Mouse (Mus musculus) liver, adult 2 months (tissue): ENCODE data around the gene Lamtor1. TPM values are rescaled to one million over a fixed set of nuclear protein-coding genes. Genes with fewer than 3 reads are reported as not detected.

ENCODE experiments used
- DNase-seq: peaks from one replicate; pipeline ENCODE4 v3.0.0-alpha.2; 2011; ENCODE audit warnings: low read depth, low spot score; ENCODE audit errors: extremely low read depth
- H3K27ac ChIP-seq: fragments of 200-500 bp; replicated peaks from 2 replicates; pipeline ENCODE4 v1.5.1; 2012; ENCODE audit warnings: low read depth, mild to moderate bottlenecking, control low read depth, inconsistent platforms, low read length; ENCODE audit not compliant: insufficient read depth
- H3K27me3 ChIP-seq: fragments of 200-500 bp; 2 replicates; pipeline ENCODE4 v1.6.1; 2012; ENCODE audit warnings: mild to moderate bottlenecking, moderate library complexity, low read length, inconsistent platforms; ENCODE audit not compliant: control insufficient read depth, insufficient read depth
- H3K36me3 ChIP-seq: fragments of 200-500 bp; 2 replicates; pipeline ENCODE4 v1.6.1; 2012; ENCODE audit warnings: low read length, inconsistent platforms; ENCODE audit not compliant: control insufficient read depth, insufficient read depth
- H3K4me1 ChIP-seq: fragments of 200-500 bp; 2 replicates; pipeline ENCODE4 v1.6.1; 2011; ENCODE audit warnings: low read length; ENCODE audit not compliant: control insufficient read depth, insufficient read depth
- H3K4me3 ChIP-seq: fragments of 200-500 bp; 2 replicates; pipeline ENCODE4 v1.5.1; 2011; ENCODE audit warnings: low read depth, mild to moderate bottlenecking, control low read depth, low read length, moderate library complexity; ENCODE audit not compliant: insufficient read depth
- H3K79me2 ChIP-seq: fragments of 200-500 bp; 2 replicates; pipeline ENCODE4 v1.6.1; 2012; ENCODE audit warnings: inconsistent platforms, mild to moderate bottlenecking, low read length, moderate library complexity; ENCODE audit not compliant: control insufficient read depth, insufficient read depth
- H3K9ac ChIP-seq: fragments of 200-500 bp; 2 replicates; pipeline ENCODE4 v1.6.1; 2012; ENCODE audit warnings: low read depth, mild to moderate bottlenecking, control low read depth, inconsistent platforms, low read length
- CTCF ChIP-seq: fragments of 200-500 bp; IDR thresholded peaks from 2 replicates; pipeline ENCODE4 v1.5.1; 2011; ENCODE audit warnings: low read depth, low read length, control low read depth
- POLR2A ChIP-seq: fragments of 200-500 bp; IDR thresholded peaks from 2 replicates; pipeline ENCODE4 v1.6.1; 2011; ENCODE audit warnings: low read length, control low read depth; ENCODE audit not compliant: insufficient read depth; ENCODE audit errors: extremely low read depth
- WGBS: fragments of 180-500 bp; shearing (Covaris S2); methylation state at CpG from one replicate; pipeline ENCODE4 v1.1.7; 2018; 5-methylcytosine and 5-hydroxymethylcytosine counted together
- polyA plus RNA-seq: library from polyadenylated mRNA; depleted of rRNA; stranded (reverse); fragments of >200 nt; gene quantifications from 2 replicates; pipeline ENCODE4 v1.2.3, GENCODE M21; 2012
- total RNA-seq: library from RNA; depleted of rRNA; stranded (reverse); fragments of >200 nt; gene quantifications from 2 replicates; pipeline ENCODE4 v1.2.3, GENCODE M21; 2014

The Lamtor1 gene
- total and polyA plus RNA-seq, 2 experiments: 64.1 to 171 TPM

- Histone ChIP-seq H3K4me1 (no peaks in the 10 kb centered on the region; the same call in 1 of the 2 replicates), H3K79me2 (peaks cover 29% of the 10 kb centered on the region; the same call in 1 of the 2 replicates), H3K27me3 (no peaks in the 10 kb centered on the region), H3K27ac (no peak overlapping the region), H3K9ac (no peak overlapping the region), H3K36me3 (no peaks in the 10 kb centered on the region), H3K4me3 (no peak overlapping the region)
- DNase-seq: no peak
- TF ChIP-seq POLR2A (no peak), CTCF (no peak)
- 92% methylated on average over 1 of the region's 1 CpGs for WGBS
These were observed 45.9 kb downstream of the Lamtor1 start for GRCm38 (mm10) chr7:101951648-101952047.

- DNase-seq: no peak
- H3K9ac ChIP-seq: no peak overlapping the region
- H3K79me2 ChIP-seq: peaks cover 31% of the 10 kb centered on the region; the same call in 1 of the 2 replicates
- no peak overlapping the region for H3K27ac ChIP-seq
- H3K4me1 ChIP-seq: no peaks in the 10 kb centered on the region; the same call in 1 of the 2 replicates
- no peak overlapping the region for H3K4me3 ChIP-seq
- H3K27me3 ChIP-seq: no peaks in the 10 kb centered on the region
- WGBS: 71% methylated on average over 2 of the region's 2 CpGs
- H3K36me3 ChIP-seq: no peaks in the 10 kb centered on the region
- no peak for TF ChIP-seq POLR2A
- no peak for TF ChIP-seq CTCF
These were observed 46.4 kb downstream of the Lamtor1 start for GRCm38 (mm10) chr7:101952098-101952497.

DNA sequence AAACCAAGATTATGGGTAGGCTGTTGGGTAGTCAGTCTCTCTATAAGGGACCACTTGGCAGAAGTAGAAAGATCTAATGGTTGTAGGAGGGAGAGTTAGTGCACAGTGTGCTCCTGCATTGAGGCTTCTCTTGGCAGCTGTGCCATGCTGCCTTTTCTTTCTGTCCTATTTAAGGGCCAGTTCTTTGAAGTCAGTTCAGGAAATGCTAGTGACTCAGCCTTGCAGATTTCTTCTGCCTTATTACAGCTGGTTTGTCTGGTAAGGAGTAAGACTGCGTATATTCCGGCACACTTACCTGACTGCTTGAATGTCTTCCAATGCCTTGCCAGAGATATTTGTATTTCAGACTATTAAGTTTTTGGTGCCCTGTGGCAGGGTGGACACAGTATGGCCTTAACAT lies 48.5 kb downstream of the Lamtor1 start:
- 86% methylated on average over 2 of the region's 2 CpGs for WGBS
- DNase-seq: no peak
- no peak for TF ChIP-seq POLR2A
- TF ChIP-seq CTCF: no peak

GRCm38 (mm10) chr7:101955276-101955675 lies 49.6 kb downstream of the Lamtor1 start:
- Histone ChIP-seq H3K27ac (no peak overlapping the region), H3K79me2 (peaks cover 23% of the 10 kb centered on the region; the same call in 1 of the 2 replicates), H3K9ac (no peak overlapping the region), H3K4me3 (no peak overlapping the region), H3K27me3 (no peaks in the 10 kb centered on the region), H3K4me1 (no peaks in the 10 kb centered on the region; the same call in 1 of the 2 replicates), H3K36me3 (no peaks in the 10 kb centered on the region)
- TF ChIP-seq POLR2A (no peak), CTCF (no peak)
- no peak for DNase-seq
- WGBS: 90% methylated on average over 2 of the region's 2 CpGs

More for the DNA sequence above, 48.5 kb downstream of the Lamtor1 start:
- Histone ChIP-seq H3K4me1 (no peaks in the 10 kb centered on the region; the same call in 1 of the 2 replicates), H3K36me3 (no peaks in the 10 kb centered on the region), H3K4me3 (no peak overlapping the region), H3K79me2 (peaks cover 24% of the 10 kb centered on the region; the same call in 1 of the 2 replicates), H3K27me3 (no peaks in the 10 kb centered on the region), H3K27ac (no peak overlapping the region), H3K9ac (no peak overlapping the region)

GRCm38 (mm10) chr7:101955862-101956261 lies 50.2 kb downstream of the Lamtor1 start:
- Histone ChIP-seq H3K4me3 (no peak overlapping the region), H3K4me1 (no peaks in the 10 kb centered on the region; the same call in 1 of the 2 replicates), H3K9ac (no peak overlapping the region), H3K36me3 (no peaks in the 10 kb centered on the region), H3K27me3 (no peaks in the 10 kb centered on the region), H3K79me2 (peaks cover 23% of the 10 kb centered on the region; the same call in 1 of the 2 replicates), H3K27ac (no peak overlapping the region)
- DNase-seq: no peak
- WGBS: 81% methylated on average over 4 of the region's 4 CpGs
- no peak for TF ChIP-seq POLR2A
- TF ChIP-seq CTCF: no peak

- H3K79me2 ChIP-seq: peaks cover 23% of the 10 kb centered on the region; the same call in 1 of the 2 replicates
- no peak overlapping the region for H3K27ac ChIP-seq
- H3K36me3 ChIP-seq: no peaks in the 10 kb centered on the region
- no peak for DNase-seq
- no peak overlapping the region for H3K4me3 ChIP-seq
- H3K4me1 ChIP-seq: no peaks in the 10 kb centered on the region; the same call in 1 of the 2 replicates
- no peak for TF ChIP-seq CTCF
- TF ChIP-seq POLR2A: no peak
- H3K27me3 ChIP-seq: no peaks in the 10 kb centered on the region
- 76% methylated on average over 1 of the region's 1 CpGs for WGBS
- H3K9ac ChIP-seq: no peak overlapping the region
These were observed 50.8 kb downstream of the Lamtor1 start for GRCm38 (mm10) chr7:101956481-101956880.
